Mouse (Mus musculus): ENCODE measurements around the gene Pkd1.

Gene Pkd1

GRCm38 (mm10) chr17:24549618-24550415 lies at the start of gene Pkd1:
Gene Pkd1 (plus strand): TSS chr17:24549834.
- no peak for TF ChIP-seq GATA4 (IDR thresholded peaks at IDR 0.05; ENCODE audit: insufficient replicate concordance, low read length)

- TF ChIP-seq GATA4 (IDR thresholded peaks at IDR 0.05; ENCODE audit: insufficient replicate concordance, low read length), result no peak
Measured at GRCm38 (mm10) chr17:24502208-24502607, 47.4 kb upstream of the Pkd1 start.

- no peak for TF ChIP-seq GATA4 (IDR thresholded peaks at IDR 0.05; ENCODE audit: insufficient replicate concordance, low read length)
Measured at GRCm38 (mm10) chr17:24504085-24504484, 45.5 kb upstream of the Pkd1 start.

GRCm38 (mm10) chr17:24505286-24505955 lies 44.2 kb upstream of the Pkd1 start:
- no peak for TF ChIP-seq GATA4 (IDR thresholded peaks at IDR 0.05; ENCODE audit: insufficient replicate concordance, low read length)

- TF ChIP-seq GATA4 (IDR thresholded peaks at IDR 0.05; ENCODE audit: insufficient replicate concordance, low read length), result no peak
Measured at GRCm38 (mm10) chr17:24506332-24507070, 43.1 kb upstream of the Pkd1 start.

GRCm38 (mm10) chr17:24507129-24507664 lies 42.4 kb upstream of the Pkd1 start:
- no peak for TF ChIP-seq GATA4 (IDR thresholded peaks at IDR 0.05; ENCODE audit: insufficient replicate concordance, low read length)

- no peak for TF ChIP-seq GATA4 (IDR thresholded peaks at IDR 0.05; ENCODE audit: insufficient replicate concordance, low read length)
Measured at GRCm38 (mm10) chr17:24507806-24508460, 41.7 kb upstream of the Pkd1 start.

- TF ChIP-seq GATA4 (IDR thresholded peaks at IDR 0.05; ENCODE audit: insufficient replicate concordance, low read length), result no peak
Measured at GRCm38 (mm10) chr17:24513609-24514008, 36.0 kb upstream of the Pkd1 start.

- TF ChIP-seq GATA4 (IDR thresholded peaks at IDR 0.05; ENCODE audit: insufficient replicate concordance, low read length), result no peak
Measured at GRCm38 (mm10) chr17:24514270-24515257, 35.1 kb upstream of the Pkd1 start.

- no peak for TF ChIP-seq GATA4 (IDR thresholded peaks at IDR 0.05; ENCODE audit: insufficient replicate concordance, low read length)
Measured at GRCm38 (mm10) chr17:24520450-24520849, 29.2 kb upstream of the Pkd1 start.

- no peak for TF ChIP-seq GATA4 (IDR thresholded peaks at IDR 0.05; ENCODE audit: insufficient replicate concordance, low read length)
Measured at GRCm38 (mm10) chr17:24524734-24525133, 24.9 kb upstream of the Pkd1 start.

GRCm38 (mm10) chr17:24527315-24527714 lies 22.3 kb upstream of the Pkd1 start:
- peak; percentile 4; the same call in 1 of the 2 replicates for TF ChIP-seq GATA4 (IDR thresholded peaks at IDR 0.05; ENCODE audit: insufficient replicate concordance, low read length)

GRCm38 (mm10) chr17:24527723-24528559 lies 21.7 kb upstream of the Pkd1 start, which contains the start of gene Traf7:
Gene Traf7 (minus strand): TSS chr17:24527938.
- TF ChIP-seq GATA4 (IDR thresholded peaks at IDR 0.05; ENCODE audit: insufficient replicate concordance, low read length), result no peak
